29 mouse cellular contexts compared by ENCODE assay signal in the genomic region with DNA sequence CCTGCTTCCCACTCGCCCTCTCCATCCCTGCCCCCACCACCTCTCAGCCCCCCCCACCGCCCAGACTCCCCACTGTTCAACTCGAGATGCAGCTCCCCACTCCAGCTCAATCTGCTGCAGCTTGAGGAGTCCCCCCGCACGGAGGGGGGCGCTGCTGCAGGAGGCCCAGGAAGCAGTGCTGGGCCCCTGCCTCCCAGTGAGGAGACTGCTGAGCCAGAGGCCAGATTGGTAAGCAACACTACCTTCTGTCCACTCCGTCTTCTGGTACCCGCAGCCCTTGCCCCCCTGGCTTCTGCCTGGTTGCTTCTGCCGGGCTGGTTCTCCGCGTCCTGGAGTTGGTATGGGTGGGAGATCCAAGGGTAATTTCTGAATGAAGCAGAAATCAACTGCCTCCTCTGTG. TPM values are rescaled to one million over a fixed set of nuclear protein-coding genes. Genes with fewer than 3 reads are reported as not detected.
A peak's percentile ranks its signal among the peaks of the same experiment; 100 is the strongest.
DNase-seq lines count a peak whose midpoint lies in the region.
"Had no signal": no experiment of that assay in that cellular context is flagged by ENCODE, and none has a peak within 500 bp of the region (broad histone marks: within the 10 kb centered on the region; RNA-seq: fewer than 3 reads in every experiment).

No protein-coding gene starts in this region.

- 87% methylated on average over 11 of the region's 11 CpGs for WGBS in heart, embryonic 10.5 days
- 86% methylated on average over 11 of the region's 11 CpGs for whole genome bisulfite sequencing in limb, embryonic 10.5 days

- no peaks in the 10 kb centered on the region for H3K9me3 ChIP-seq in heart, embryonic 10.5 days
- H3K9me3 ChIP-seq in limb, embryonic 10.5 days (replicated peaks) = no peaks in the 10 kb centered on the region
- H3K9me3 ChIP-seq: embryonic facial prominence, embryonic 13.5 days; forebrain, embryonic 10.5 days; heart, embryonic 15.5 days; hindbrain, embryonic 15.5 days; kidney, embryonic 15.5 days; liver, embryonic 15.5 days; lung, embryonic 15.5 days; midbrain, embryonic 10.5 days; midbrain, embryonic 15.5 days; neural tube, embryonic 15.5 days had no signal

- H3K27ac ChIP-seq in heart, embryonic 10.5 days = no peak overlapping the region
- peak overlapping the region; percentile 30; the same call in 1 of the 2 replicates for H3K27ac ChIP-seq in limb, embryonic 10.5 days
- H3K27ac ChIP-seq: embryonic facial prominence, embryonic 13.5 days; forebrain, embryonic 10.5 days; heart, embryonic 15.5 days; hindbrain, embryonic 15.5 days; kidney, embryonic 15.5 days; liver, embryonic 15.5 days; lung, embryonic 15.5 days; midbrain, embryonic 10.5 days; midbrain, embryonic 15.5 days; neural tube, embryonic 15.5 days had no signal

- H3K4me1 ChIP-seq in heart, embryonic 10.5 days = peaks cover 18% of the 10 kb centered on the region
- H3K4me1 ChIP-seq in limb, embryonic 10.5 days = peaks cover 19% of the 10 kb centered on the region

- H3K27me3 ChIP-seq in heart, embryonic 10.5 days (ENCODE audit: insufficient read depth, poor library complexity, severe bottlenecking) = no peaks in the 10 kb centered on the region
- no peaks in the 10 kb centered on the region for H3K27me3 ChIP-seq in limb, embryonic 10.5 days (ENCODE audit: low read depth, poor library complexity, severe bottlenecking)
- H3K27me3 ChIP-seq: embryonic facial prominence, embryonic 13.5 days; heart, embryonic 15.5 days; hindbrain, embryonic 15.5 days; kidney, embryonic 15.5 days; lung, embryonic 15.5 days; midbrain, embryonic 15.5 days; neural tube, embryonic 15.5 days had no signal

- DNase-seq in cerebellum, adult 9-11 months = peak; percentile 53
- DNase-seq in cerebellum, postnatal 4 days (ENCODE audit: low spot score in 2 of 2) = no peak
- no peak for DNase-seq in heart, embryonic 10.5 days (ENCODE audit: low spot score)
- DNase-seq in heart, postnatal 10 days = no peak
- peak; percentile 3 for DNase-seq in right cerebral cortex, postnatal 4 days
- DNase-seq in right cerebral cortex, adult 18-20 months = no peak
- DNase-seq in limb, embryonic 10.5 days (ENCODE audit: low spot score) = no peak
- DNase-seq in kidney, postnatal 10 days = no peak
- DNase-seq: adrenal gland, postnatal 25 days; cerebellum, postnatal 36 days; forebrain, postnatal 0 days; kidney, adult 18-20 months; kidney, postnatal 36 days; layer of hippocampus, postnatal 36 days; liver had no signal

- 0 out of 2 replicates have a peak overlapping the region, but pooled peaks have one; percentile 9 for H3K4me3 ChIP-seq in heart, embryonic 10.5 days
- no peak overlapping the region for H3K4me3 ChIP-seq in limb, embryonic 10.5 days
- H3K4me3 ChIP-seq: embryonic facial prominence, embryonic 13.5 days; heart, embryonic 15.5 days; hindbrain, embryonic 15.5 days; kidney, embryonic 15.5 days; liver, embryonic 15.5 days; lung, embryonic 15.5 days; midbrain, embryonic 10.5 days; midbrain, embryonic 15.5 days; neural tube, embryonic 15.5 days had no signal

- H3K36me3 ChIP-seq in heart, embryonic 10.5 days = peaks cover 78% of the 10 kb centered on the region
- H3K36me3 ChIP-seq in limb, embryonic 10.5 days = peaks cover 78% of the 10 kb centered on the region

- intact Hi-C loops in heart, postnatal 10 days (cut with DNase I) = no loop called here

RNA-seq across cellular contexts. Expression of gene Per1, which starts 11.8 kb away (rescaled TPM):
- 8.0 and 8.8 TPM in 2 replicates for polyA plus RNA-seq in heart, embryonic 10.5 days (2016; fragmentation: Nextera tagmentation; extraction: Ambion mirVana)
- total RNA-seq in heart, postnatal 10 days (2021) = 100 to 1,000 TPM in 1 of 2 experiments, 10 to 100 TPM in 1; 61.4 to 101 TPM
- 10.3 and 10.8 TPM in 2 replicates for polyA plus RNA-seq in limb, embryonic 10.5 days (2016; fragmentation: Nextera tagmentation; extraction: Ambion mirVana)

RNA-seq across cellular contexts. Expression of gene Hes7, which starts 13.4 kb away (rescaled TPM):
- 0.60 and 0.63 TPM in 2 replicates for polyA plus RNA-seq in heart, embryonic 10.5 days (2016; fragmentation: Nextera tagmentation; extraction: Ambion mirVana)
- under 1 TPM; 0.17 to 0.34 TPM for total RNA-seq in heart, postnatal 10 days (2021)
- polyA plus RNA-seq in limb, embryonic 10.5 days (2016; fragmentation: Nextera tagmentation; extraction: Ambion mirVana) = 0.53 and 0.90 TPM in 2 replicates
- total RNA-seq: adrenal gland, postnatal 25 days; gastrocnemius, adult 18-20 months; hematopoietic stem cell, adult 5-6 weeks; megakaryocyte progenitor cell, adult 5-6 weeks had no signal

RNA-seq across cellular contexts. Expression of gene 9130213A22Rik, which starts 15.5 kb away (rescaled TPM):
- polyA plus RNA-seq in heart, embryonic 10.5 days (2016; fragmentation: Nextera tagmentation; extraction: Ambion mirVana) = 0.16 and 0.17 TPM in 2 replicates
- total RNA-seq in heart, postnatal 10 days (2021) = under 1 TPM; 0.42 to 0.60 TPM
- polyA plus RNA-seq in limb, embryonic 10.5 days (2016; fragmentation: Nextera tagmentation; extraction: Ambion mirVana) = 0.15 and 0.29 TPM in 2 replicates
- total RNA-seq: gastrocnemius, adult 18-20 months; hematopoietic stem cell, adult 5-6 weeks; megakaryocyte progenitor cell, adult 5-6 weeks had no signal

RNA-seq across cellular contexts. Expression of gene Vamp2, which starts 18.6 kb away (rescaled TPM):
- 85.8 and 93.0 TPM in 2 replicates for polyA plus RNA-seq in heart, embryonic 10.5 days (2016; fragmentation: Nextera tagmentation; extraction: Ambion mirVana)
- 10 to 100 TPM; 71.1 to 85.8 TPM for total RNA-seq in heart, postnatal 10 days (2021)
- 51.1 and 72.1 TPM in 2 replicates for polyA plus RNA-seq in limb, embryonic 10.5 days (2016; fragmentation: Nextera tagmentation; extraction: Ambion mirVana)

RNA-seq across cellular contexts. Expression of gene Aloxe3, which starts 18.9 kb away (rescaled TPM):
- polyA plus RNA-seq in heart, embryonic 10.5 days (2016; fragmentation: Nextera tagmentation; extraction: Ambion mirVana) = 0.16 and 0.25 TPM in 2 replicates
- total RNA-seq in heart, postnatal 10 days (2021) = not detected
- polyA plus RNA-seq in limb, embryonic 10.5 days (2016; fragmentation: Nextera tagmentation; extraction: Ambion mirVana) = 0.28 and 0.39 TPM in 2 replicates
- total RNA-seq: gastrocnemius, adult 18-20 months; heart, adult 8-10 months; hematopoietic stem cell, adult 5-6 weeks; megakaryocyte progenitor cell, adult 5-6 weeks had no signal
- polyA plus RNA-seq: liver, embryonic 15.5 days had no signal

Comparison
In these comparisons a context has a peak if more than half of its experiments do, and no peak if none do; other contexts are left out.
1. DNase-seq: peak in cerebellum, adult 9-11 months (single experiment) and right cerebral cortex, postnatal 4 days (single experiment); none in cerebellum, postnatal 4 days (0 of 2), heart, embryonic 10.5 days (single experiment), heart, postnatal 10 days (0 of 2), right cerebral cortex, adult 18-20 months (single experiment), limb, embryonic 10.5 days (single experiment) and kidney, postnatal 10 days (single experiment).